Mouse (Mus musculus) testis, adult 2 months (tissue): ENCODE measurements around the gene Stat3.

Source experiments
- CTCF ChIP-seq: fragments of 200-500 bp; IDR thresholded peaks from 2 replicates; pipeline ENCODE4 v1.5.1; 2012; ENCODE audit warnings: low read depth, mild to moderate bottlenecking, inconsistent platforms, low read length, moderate library complexity; ENCODE audit not compliant: control insufficient read depth, insufficient read depth, insufficient replicate concordance
- POLR2A ChIP-seq: fragments of 200-500 bp; IDR thresholded peaks from 2 replicates; pipeline ENCODE4 v1.6.1; 2012; ENCODE audit warnings: low read depth, mild to moderate bottlenecking, inconsistent platforms, low read length, moderate library complexity; ENCODE audit not compliant: control insufficient read depth

DNA sequence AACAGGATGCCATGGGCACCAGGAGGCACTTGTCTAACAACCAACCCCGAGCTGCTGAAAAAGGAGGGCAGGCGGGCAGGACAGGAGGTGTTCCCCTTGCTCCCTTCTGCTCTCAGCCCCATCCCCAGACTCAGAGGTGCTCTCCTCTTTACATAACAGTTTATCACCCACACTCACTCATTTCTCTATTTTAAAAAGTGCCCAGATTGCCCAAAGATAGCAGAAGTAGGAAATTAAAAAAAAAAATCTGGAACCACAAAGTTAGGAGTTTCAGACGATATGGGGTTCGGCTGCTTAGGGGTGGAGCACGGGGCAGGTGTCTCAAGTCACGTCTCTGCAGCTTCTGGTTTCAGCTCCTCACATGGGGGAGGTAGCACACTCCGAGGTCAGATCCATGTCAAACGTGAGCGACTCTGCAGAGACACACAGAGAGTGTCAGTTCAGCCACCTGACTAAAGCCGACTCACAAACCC, 51.0 kb downstream of the Stat3 start:
- TF ChIP-seq CTCF (no peak), POLR2A (no peak)
